Mouse (Mus musculus) MEL (cell line): Measurements from ENCODE around the gene Krtap3-2.

ENCODE experiments used
- SIN3A ChIP-seq: IDR thresholded peaks from 2 replicates; pipeline ENCODE4 v1.6.1; 2012; ENCODE audit warnings: low read length, improper control_type of control experiment, inconsistent platforms
- TAL1 ChIP-seq: IDR thresholded peaks from 2 replicates; pipeline ENCODE4 v1.6.1; 2012; ENCODE audit warnings: mild to moderate bottlenecking, inconsistent platforms, low read length, moderate library complexity, mixed read lengths
- USF1 ChIP-seq: IDR thresholded peaks from 2 replicates; pipeline ENCODE4 v1.6.1; 2014; ENCODE audit warnings: low read depth, mild to moderate bottlenecking, inconsistent platforms, low read length, improper control_type of control experiment, moderate library complexity

GRCm38 (mm10) chr11:99583245-99583704 lies 26.6 kb upstream of the Krtap3-2 start, which contains the start of gene Krtap1-4:
- TF ChIP-seq SIN3A = no peak
- no peak for TF ChIP-seq TAL1
- no peak for TF ChIP-seq USF1
